Mouse (Mus musculus): ENCODE measurements around the gene Lrch1.
A peak's percentile ranks its signal among the peaks of the same experiment; 100 is the strongest.

The Lrch1 gene

GRCm38 (mm10) chr14:74723541-74723940, 224.1 kb downstream of the Lrch1 start:
- no peak for DNase-seq (ENCODE audit: low spot score in 2 of 2)

- peak in 1 of 2 experiments; percentile 35 for DNase-seq (ENCODE audit: low spot score in 2 of 2)
Measured at GRCm38 (mm10) chr14:74709054-74709453, 238.6 kb downstream of the Lrch1 start.

All from frontal cortex, postnatal 14 days (tissue).